Mouse (Mus musculus): ENCODE data around the gene Mrpl28.
"Not testable (repeated sequence)": the region's sequence is repeated elsewhere in the genome, so short reads cannot be mapped to it uniquely, and the experiment has no call there.

Gene Mrpl28

DNA sequence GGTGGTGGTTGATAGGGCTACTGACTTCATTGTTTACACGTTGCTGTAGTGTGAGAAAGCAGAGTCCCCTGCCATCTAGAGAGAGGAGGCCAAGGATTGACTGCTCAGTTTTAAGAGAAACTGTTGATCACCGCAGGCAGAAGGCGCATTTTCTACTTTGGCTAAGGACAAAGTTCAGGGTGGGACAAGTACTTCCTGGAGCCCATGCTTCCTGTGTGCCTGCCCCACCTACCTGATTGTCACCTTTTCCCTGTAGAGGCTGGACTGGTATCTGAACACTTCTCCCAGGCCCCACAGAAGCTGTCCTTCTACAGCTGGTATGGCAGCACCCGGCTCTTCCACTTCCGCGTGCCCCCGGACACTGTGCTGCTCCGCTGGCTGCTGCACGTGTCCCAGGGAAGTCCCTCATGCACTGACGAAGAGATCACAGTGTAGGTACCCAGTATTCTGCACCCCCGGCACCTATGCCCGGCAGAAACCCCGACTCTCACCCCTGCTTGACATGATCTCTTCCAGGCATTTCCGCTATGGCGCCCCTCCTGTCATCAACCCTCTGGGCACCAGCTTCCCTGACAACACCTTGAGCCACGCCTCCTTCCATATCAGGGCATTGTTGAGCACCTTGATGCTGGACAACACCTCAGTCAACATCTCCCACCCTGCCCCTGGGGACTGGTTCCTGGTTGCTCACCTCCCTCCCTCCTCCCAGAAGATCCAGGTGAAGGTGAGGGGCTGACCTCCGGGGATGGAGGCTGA is 6.6 kb upstream of the Mrpl28 start:
- peak in 1 of 2 experiments; percentile 55 for DNase-seq

GRCm38 (mm10) chr17:26119766-26120710 is 3.3 kb upstream of the Mrpl28 start:
- peak; percentile 67 to 72 for DNase-seq

DNA sequence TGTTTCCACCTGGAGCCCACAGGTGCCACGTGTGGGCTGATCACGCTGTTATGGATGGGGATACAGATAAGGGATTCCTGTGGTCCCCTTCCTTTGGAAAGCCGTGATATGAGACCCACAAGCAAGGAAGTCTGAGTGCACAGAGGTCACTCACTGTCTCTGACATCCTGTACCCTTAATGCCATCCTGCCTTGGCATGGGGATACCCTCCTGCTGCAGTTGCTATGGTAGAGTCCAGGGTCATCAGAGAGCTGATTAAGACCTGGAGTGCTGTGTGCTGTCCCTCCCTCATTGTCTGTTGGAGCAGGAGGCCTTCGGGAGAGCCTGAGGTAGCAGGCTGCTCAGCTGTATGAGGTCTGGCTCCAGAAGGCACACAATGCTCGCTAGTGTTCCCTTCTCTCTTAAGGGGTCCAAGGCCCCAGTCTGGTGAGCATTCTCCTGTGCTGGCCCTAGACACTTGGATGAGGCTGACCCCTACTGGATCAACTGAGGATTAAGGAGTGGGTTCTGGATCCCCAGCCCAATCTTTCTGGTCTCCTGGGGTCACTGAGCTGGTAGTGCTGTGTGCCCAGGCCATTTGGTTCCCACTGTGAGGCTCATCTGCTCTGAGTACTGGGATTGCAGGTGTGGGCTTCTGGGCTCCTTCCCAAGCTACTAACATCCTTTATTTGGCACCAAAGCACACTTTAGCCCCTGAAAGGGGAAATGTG is 714 bp upstream of the Mrpl28 start:
- DNase-seq = no peak

DNA sequence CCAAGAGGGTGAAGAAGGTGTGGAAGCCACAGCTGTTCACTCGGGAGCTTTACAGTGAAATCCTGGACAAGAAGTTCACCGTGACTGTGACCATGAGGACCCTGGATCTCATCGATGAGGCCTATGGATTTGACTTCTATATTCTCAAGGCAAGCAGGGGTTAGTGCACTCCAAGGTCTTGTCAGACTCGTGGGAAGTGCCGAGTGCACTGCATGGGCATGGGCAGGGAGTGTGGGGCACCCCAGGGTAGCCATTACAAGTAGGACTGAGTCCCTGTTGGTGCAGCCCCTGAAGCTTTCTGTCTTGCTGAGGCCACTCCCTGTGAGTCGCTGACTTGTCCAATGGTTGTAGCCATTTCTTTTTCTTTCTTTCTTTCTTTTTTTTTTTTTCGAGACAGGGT is 1.3 kb downstream of the Mrpl28 start:
- no peak for DNase-seq

GRCm38 (mm10) chr17:26125226-26125625 is 1.9 kb downstream of the Mrpl28 start:
- no peak for DNase-seq

DNA sequence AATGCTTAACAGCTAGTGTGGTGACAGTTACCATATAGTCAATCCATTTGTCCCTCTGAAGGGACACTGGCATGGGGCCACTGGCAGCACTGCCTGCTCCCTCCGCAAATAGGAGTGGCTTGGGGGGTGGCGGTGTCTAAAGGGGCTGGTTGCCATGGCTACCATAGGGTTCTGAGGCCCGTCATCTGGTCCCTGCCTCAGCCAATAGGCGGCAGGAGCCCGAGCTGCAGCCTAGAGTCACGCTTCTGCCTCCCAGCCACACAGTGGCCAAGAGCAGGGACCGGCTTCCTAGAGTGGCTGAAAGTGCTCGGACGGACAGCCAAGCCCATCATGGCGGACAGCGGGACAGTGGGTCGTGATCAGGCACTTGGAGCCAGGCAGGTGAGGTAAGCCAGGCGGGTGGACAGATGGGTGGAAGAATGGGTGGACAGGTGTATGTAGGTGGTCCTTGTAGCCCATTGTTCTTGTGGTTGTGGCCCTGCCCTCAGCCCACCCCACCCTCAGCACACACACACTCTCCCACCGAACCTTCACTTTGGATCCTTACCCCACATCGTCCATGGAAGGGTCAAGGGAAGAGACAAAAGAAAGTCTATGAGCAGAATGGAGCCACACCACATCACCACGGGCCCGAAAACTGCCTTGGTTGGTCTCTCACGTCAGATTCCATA is 7.9 kb downstream of the Mrpl28 start:
- DNase-seq = no peak

DNA sequence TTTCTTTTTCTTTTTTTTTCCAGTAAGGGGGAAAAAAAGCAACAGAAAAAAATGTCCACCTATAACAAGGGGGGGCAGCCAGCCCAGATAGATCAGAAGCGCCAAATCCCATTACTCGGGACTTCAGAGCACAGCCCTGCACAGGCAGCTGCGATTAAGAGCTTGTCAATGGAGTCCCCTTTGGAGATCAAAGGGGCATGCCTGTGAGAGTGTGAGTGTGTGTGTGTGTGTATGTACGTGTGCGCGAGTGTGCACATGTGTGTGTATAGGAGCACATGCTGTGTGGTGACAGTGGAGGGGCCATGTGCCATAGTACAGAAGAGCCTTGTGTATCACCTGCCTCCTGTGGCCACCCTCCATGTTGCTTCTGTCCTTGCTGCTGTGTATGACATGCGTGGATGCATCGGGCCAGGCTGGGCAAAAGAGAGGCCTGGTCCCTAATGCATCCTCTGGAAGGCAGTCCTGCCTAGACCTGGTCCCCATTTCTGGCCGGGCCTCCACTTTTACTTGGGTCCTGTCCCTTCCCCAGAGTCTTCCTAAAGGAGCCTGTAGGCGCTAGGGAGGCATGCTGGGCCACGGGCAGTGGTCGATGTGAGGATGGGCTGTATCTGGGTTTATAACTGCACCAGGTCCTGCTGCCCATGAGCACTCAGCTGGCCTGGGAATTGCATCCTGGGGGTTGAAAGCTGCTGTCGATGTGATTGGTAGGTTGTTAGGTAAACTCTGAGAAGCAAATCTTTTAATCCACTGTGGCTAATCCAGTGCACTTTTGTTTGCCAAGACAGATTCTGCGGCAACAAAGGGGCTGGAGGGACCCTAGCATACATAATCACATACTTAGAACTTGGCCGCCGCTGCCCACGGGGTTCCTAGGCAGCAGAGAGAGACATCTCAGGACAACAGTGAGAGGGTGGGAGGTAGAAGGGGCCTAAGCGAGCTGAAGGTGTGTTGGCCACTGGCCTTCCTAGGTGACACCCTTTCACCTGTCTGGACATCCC is 8.9 kb downstream of the Mrpl28 start:
- DNase-seq = no peak

GRCm38 (mm10) chr17:26137106-26137750 is 13.9 kb downstream of the Mrpl28 start:
- no peak for DNase-seq

DNA sequence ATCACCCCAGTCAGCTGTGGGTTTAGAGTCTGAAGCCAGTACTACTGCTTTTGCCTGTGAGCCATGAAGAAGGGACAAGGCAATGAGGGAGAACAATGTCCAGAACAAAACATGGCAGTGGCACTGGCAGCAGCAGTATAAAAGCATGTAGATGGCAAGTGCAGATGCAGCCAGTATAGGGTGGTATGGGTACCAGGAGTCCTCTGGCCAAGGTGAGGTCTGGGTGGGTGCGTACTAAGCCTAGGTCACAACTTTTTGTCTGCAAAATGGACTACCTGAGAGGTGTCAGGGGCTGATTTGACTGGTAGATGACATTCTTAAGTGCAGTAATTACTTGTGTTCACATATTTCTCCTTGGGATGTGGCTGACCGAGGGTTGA is 14.4 kb downstream of the Mrpl28 start:
- DNase-seq = no peak

GRCm38 (mm10) chr17:26138239-26138836 is 15.0 kb downstream of the Mrpl28 start, which contains the start of gene Axin1:
Gene Axin1 (plus strand): TSS chr17:26138688.
- DNase-seq = peak; percentile 95 to 98

DNA sequence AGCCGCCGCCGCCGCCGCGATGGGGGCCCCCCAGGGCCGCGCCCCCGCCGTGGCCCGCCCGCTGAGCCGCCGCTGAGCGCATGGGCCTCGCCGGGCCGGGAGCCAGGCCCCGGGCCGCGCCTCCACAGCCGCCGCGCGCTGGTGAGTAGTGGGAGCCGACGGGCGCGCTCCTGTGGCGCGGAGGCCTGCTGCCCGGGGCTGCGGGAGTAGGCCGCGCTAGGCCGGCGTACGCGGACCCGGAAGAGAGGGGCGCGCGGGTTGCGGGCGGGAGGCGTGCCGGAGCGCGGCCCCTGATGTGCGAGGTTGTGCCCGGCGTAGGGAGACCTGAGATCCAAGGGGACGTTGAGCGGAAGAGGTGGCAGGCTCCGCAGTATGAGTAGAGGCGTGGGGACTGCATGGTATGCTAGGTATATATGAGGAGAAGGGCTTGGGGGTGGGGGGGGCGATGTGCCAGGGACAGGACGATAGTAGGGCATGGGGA is 15.6 kb downstream of the Mrpl28 start:
- DNase-seq = peak; percentile 39 to 81

DNA sequence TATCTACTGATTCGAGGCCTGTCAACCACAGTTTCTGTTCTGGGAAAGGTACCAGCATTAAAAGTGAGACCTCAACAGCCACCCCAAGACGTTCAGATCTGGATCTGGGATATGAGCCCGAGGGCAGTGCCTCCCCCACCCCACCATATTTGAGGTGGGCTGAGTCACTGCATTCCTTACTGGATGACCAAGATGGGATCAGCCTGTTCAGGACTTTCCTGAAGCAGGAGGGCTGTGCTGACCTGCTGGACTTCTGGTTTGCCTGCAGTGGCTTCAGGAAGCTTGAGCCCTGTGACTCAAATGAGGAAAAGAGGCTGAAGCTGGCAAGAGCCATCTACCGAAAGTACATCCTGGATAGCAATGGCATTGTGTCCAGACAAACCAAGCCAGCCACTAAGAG is 19.5 kb downstream of the Mrpl28 start:
- no peak for DNase-seq

DNA sequence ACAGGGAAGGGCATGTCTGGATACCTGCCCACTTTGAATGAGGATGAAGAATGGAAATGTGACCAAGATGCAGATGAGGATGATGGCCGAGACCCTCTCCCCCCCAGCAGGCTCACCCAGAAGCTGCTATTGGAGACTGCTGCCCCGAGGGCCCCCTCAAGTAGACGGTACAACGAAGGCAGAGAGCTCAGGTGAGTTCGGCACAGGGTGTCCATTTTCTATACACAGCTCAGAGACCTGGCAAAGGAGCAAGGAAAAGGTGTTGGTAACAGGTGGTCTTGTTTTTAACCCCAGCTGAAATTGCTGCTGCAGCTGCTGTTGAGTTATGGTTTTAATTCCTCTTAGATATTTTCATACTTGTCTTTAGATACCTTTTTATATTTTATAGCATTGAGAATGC is 20.1 kb downstream of the Mrpl28 start:
- DNase-seq = no peak

DNA sequence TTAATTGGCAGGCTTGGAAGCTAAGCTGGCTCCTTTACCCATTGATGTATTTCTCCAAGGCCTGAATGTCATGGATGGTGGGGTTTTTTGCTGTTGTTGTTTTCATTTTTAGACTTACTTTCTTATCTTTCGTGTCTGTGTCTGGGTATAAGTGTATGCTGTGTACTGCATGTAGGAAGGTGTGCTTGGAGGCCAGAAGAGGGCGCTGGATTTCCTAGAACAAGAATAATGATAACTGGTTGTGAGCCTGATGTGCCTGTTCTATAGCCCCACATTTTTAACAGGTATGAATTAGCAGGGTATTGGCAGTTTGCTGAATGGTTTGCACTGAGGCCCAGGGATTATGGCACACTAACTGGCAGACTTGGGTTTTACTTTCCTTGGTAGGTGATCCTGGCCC is 25.8 kb downstream of the Mrpl28 start:
- no peak for DNase-seq

DNA sequence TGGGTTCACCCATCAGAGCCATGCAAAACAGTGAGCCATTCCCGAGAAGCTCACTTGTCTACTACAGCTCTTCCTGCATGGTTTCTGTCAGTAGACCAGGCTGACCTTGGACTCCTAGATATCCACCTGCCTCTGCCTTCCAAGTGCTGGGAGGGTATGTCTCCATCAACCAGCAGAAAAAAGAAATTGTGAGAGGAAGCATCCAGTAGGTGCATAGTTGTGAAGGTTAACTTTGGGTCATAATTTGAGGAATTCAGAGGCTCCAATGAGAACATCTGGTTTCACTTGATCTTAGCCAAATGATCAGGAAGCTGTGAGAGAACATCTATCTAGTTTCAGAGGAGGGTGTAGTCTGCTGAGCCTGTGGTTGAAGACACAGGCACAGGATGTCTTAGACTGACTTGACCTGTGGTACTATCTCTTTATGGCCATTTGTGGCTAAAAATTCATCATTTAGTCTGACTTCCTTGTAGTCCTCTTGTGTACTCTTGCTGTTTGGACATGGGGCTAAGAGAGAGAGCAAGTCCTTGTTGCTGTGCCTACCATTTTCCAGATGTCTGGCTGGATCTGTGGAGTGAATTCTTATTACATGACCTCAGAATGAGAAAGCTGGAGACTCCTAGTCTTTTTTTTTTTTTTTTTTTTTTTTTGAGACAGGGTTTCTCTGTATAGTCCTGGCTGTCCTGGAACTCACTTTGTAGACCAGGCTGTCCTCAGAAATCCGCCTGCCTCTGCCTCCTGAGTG is 28.8 kb downstream of the Mrpl28 start:
- DNase-seq = no peak

- no peak for DNase-seq
Measured at GRCm38 (mm10) chr17:26162736-26163135, 39.4 kb downstream of the Mrpl28 start.

- no peak for DNase-seq
Measured at GRCm38 (mm10) chr17:26168039-26168438, 44.7 kb downstream of the Mrpl28 start.

GRCm38 (mm10) chr17:26175248-26175647 is 51.9 kb downstream of the Mrpl28 start:
- DNase-seq = not testable (repeated sequence)

Measured in kidney, postnatal 25 days (tissue).